Mouse (Mus musculus): ENCODE results near the gene Tdrd7.

Gene Tdrd7

DNA sequence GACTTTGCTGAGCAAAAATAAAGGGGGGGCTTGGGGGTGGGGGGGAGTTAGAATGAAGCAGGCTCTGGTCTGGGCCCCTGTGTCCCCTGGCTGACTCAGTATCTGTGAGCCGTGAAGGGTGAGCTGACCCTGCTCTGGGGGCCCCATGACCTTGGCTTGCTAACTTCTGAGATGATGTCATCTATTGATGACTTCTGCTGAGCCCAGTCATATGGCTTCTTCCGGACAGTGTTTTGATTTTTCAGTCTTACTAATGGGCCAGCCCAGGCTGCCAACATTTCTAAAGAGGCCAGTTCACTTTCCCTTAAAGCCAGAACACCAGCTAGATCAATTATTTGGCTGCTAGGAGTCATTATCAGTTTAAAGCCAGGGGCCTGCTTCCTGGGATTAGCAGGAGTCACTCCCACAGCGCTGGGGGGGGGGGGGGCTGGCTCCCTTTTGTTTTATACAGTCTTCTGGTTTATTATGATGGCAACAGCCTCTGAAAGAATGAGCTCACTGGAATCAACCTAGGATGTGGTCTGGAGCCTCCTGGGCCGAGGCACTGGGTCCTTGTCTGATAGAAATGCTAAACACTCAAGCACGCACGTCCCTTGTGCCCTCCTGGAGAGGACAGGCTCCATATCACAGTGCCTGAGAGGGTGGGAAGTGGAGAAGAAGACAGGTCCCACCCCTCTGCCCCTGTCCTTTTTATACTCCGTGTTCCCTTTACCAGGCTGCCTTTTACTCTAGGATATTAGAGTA lies 76.8 kb downstream of the Tdrd7 start:
- no peak for DNase-seq (ENCODE audit: low spot score)

DNA sequence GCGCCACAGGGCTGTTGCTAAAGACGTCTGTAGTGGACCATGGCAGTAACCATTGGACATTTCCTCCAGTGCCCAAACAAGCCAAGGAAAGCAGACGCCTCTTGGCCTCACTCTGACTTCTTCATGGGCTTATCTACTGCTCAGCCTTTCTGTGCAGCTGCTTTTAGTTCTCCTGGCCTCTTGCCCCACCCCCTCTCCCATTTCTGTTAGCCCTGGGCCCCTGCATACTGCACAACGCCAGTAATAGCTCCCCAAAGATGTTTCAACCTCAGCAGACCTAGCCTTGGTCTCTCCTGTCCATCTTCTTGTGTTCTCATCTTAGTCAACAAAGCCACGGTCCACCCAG lies 77.3 kb downstream of the Tdrd7 start:
- no peak for DNase-seq (ENCODE audit: low spot score)

DNA sequence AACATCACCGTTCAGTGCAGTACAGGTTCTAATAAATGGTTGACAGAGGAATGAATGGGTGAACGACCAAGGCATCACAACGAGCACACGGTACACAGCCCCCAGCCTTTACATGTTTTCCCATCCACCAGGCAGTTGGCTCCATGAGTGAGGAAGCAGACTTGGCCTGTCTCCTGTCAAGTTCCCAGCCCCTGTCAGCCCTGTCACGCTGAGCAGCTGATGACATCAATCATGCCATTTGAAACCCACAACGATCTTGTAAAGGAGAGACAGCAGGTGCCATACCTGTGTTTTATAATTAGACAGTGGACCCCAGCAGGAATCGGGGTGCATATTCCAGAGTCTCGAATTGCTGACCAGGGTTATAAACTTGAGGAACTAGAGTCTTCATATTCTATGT lies 78.2 kb downstream of the Tdrd7 start:
- no peak for DNase-seq (ENCODE audit: low spot score)

DNA sequence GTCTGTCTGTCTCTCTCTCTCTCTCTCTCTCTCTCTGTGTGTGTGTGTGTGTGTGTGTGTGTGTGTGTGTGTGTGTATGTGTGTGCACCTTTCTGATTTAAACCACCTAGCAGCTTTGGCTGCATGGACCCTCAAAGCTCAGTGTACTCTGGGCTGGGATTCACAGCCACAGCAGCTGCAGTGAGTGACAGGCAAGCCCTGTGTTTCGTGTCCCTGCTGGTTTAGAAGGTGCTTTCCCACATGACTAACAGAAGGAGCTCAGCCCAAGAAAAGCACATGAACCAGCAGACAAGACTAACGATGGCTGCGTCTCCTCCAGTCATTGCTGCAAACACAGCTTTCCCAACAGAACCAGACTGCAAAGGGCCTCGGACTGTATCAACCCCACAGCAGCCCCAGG lies 82.8 kb downstream of the Tdrd7 start:
- DNase-seq (ENCODE audit: low spot score), result no peak

DNA sequence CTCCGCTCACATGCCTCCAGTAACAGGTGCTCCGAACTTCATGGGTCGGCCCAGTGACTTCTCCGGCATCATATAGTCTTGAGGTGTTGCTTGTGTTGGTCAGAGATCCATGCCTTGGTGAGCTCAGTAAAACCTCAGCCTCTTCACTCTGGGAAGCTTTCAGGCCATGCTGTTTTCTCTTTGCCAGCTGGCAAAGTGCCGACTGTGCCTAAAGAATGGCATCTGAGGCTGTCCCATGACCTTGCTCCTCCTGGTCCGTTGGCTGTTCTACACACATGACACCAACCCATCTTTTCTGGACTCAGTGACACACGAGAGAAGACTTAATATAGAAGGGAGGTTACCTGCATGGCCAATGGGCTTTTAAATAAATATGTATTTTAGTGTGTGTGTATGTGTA lies 83.3 kb downstream of the Tdrd7 start:
- no peak for DNase-seq (ENCODE audit: low spot score)

DNA sequence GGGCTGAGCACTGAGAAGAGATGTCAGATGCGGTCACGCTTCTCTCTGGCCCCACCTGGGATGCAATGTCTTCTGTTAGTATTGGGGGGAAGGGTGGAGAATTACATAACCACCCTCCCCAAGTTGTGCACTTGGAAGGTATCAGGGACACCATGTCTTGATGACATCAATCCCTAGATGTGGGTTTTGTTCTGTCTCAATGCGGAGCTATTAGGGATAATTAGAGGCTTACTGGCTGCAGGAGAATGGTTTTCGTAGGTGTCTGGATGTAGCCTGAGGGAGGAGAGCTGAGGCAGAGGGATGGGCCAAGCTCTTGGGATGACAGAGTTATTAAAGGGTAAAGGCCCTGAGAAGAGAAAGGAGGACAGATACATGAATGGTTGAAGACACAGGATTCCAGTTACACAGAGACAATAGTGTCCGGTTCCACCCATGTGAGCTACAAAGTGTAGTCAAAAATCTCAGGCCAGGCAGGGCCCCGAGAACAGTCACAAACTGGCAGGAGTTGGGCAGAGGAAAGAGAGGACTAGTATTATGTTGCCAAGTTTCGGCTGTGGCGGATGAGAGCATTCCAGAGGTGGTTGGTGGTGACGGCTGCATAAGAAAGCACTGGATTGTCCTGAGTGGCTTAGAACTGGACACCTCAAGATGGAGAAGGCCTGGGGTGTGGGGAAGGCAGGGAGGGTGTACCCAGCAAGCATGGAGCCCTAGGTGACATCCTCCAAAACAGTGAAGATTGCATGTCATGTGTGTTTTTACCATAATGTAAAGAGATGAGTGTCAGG lies 88.4 kb downstream of the Tdrd7 start:
- DNase-seq (ENCODE audit: low spot score), result no peak

DNA sequence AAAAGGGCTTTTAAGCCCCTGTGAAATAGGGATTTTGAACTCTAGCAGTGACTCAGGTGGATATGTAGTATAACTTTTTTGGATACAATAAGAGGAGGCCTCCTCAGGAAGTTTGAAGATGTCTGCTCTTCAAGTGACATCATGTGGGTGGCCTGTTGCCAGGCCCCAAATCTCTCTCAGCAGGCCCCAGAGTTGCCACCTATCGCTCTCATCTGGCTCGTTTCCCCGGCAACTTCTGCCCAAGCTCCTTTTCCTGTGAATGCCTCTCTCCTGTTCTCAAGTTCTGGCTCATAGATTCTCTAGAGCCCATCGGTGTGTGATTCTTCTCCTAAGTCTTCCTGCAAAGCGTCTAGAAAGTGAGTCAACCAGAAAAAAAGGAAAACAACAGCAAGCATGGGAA lies 91.0 kb downstream of the Tdrd7 start:
- no peak for DNase-seq (ENCODE audit: low spot score)

DNA sequence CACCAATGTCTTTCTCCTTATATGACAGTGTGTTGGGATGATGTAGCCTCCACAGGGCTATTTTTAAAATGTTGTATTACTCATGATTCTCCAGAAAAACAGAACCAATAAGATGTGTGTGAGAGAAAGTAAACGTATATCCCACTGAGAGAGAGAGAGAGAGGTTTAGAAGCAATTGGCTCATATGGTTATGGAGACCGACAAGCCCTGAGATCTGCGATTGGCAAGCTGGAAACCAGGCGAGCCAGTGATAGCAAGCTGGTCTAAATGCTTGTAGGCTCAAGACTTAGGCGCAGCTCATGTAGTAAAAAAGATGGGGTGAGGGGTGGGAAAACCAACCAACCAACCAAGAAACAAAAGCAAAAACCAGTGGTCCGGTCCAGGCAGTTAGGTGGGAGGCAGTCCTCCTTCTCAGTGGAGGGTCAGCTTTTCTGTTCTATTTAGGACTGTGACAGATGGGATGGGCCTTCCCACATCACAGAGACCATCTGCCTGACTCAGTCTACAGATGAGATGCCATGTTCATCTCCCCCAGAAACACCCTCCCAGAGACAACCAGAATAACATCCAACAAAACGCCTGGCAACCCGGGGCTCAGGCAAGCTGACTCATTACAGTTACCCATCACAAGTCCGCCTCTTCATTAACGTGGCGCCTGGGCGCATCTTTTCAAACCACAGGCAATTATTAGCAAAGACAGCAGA lies 96.3 kb downstream of the Tdrd7 start:
- no peak for DNase-seq (ENCODE audit: low spot score)

DNA sequence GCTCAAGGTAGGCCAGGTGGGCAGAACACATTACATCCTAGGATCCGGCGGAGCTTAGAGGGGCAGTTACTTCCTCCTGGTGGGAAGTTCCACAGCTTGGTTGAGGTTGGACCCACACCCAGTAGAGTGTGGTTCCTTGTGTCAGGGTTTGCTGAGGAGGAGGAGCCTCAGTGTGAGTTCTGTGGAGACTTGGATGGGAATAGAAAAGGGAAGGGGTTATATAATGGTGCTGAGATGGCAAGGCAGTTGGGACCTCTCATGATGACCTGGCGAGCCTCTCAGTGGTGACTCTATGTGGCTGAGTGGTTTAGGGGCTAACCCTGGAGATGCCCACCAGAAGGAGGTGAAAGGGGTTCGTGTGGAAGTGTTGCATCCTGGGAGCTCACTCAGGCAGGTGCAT lies 98.7 kb downstream of the Tdrd7 start:
- DNase-seq (ENCODE audit: low spot score), result no peak

DNA sequence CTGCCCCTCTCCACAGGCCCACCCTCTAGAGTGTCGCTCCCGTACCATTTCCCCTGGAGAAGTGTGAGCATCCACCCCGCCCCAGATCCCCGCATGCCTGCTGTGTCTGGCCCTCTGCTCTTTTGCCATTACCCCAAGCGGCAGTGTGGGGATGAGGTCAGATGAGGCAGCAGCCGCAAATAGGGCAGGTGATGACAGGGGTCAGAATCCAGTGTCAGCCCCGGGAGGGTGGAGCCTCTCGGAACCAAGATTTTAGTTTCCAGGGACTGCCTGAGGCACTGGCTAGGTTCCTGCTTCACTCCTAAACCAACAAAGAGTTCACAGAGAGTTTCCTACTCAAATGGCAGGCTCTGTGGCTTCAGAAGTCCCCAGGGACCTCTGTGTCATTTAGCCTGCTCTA lies 99.1 kb downstream of the Tdrd7 start:
- DNase-seq (ENCODE audit: low spot score), result no peak

DNA sequence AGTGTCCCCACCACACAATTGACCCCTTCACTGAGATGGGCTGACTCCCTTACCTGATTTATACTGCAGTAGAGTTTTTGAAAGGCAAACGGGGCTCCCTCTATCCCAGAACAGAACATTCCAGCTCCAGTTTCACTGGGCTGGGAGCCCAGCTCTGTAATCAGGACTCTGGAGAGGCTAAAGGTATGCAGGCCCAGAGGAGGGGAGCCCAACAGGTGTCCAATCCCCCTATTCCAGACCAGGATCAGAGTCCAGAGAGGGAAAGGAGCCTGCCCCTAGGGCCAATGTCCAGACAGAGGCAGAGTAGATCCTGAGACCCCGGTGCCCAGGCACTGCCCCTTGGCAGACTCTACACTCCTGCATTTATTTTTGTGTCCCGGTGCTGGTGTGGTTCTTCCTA lies 99.8 kb downstream of the Tdrd7 start:
- no peak for DNase-seq (ENCODE audit: low spot score)

DNA sequence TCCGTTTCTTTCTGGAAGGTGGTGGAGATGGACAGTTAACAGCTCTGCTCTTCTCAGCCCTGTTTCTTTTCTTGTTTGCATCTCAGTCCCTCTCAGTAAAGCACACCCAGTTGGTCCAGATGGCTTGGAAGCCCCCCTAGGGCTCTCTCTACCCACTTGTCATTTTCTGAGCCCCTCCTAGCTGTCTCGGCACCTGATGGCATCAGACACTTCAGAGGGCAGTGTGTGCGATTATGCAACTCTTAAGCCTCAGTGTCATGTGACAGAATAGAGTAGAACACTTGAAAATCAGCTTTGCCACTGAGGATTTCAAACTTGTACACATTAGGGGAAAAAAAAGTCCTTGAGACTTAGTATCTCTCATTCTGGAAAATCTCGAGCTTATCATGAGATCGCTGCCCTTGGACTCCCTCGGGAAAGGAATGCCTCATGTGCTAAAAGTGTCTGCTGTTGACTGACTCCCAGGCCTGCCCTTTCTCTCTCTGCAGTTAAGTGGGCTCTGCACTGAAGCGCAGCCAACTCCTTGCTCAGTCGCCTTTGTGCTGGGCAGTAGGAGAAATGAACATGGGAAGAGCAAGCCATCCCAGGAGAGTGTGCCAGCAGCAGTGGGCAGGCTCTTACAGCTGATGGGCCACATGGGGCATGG lies 100.7 kb downstream of the Tdrd7 start:
- no peak for DNase-seq (ENCODE audit: low spot score)

DNA sequence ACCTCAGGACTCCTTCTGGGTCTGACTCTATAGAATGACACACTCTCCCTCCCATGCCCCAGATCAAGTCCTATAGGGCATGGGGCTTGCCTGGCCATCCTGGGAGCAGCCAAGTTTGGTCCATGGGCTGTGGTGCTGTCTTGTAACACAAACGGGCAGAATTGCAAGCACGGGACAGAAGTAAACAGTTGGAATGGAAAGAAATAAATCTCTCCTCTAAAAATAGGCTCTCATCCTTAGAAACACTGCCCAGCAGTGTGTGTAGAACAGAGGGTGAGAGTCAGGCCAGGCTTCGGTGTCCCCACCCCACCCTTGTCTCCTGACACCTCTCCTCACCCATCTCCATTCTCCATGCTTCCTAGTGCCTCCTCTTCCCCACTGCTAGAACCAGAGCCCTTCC lies 102.9 kb downstream of the Tdrd7 start:
- no peak for DNase-seq (ENCODE audit: low spot score)

DNA sequence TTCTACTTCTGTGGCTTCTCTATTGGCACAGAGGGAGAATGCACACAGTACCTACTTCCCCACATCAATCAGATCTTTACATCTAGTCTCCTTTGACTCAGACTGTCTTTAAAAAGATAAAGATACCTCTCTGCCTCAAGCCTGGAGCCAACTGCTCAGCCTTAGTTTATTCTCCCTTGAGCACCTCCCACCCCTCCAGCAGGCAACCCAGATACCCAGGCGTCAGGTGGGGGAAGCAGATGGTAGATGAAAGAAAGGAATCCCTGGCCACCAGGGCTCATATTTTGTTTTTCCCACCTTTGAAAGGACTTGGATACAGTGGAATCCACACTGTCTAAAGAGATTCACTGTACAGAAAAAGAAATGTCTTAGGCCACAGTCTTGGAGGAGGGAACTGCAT lies 103.4 kb downstream of the Tdrd7 start:
- DNase-seq (ENCODE audit: low spot score), result no peak

DNA sequence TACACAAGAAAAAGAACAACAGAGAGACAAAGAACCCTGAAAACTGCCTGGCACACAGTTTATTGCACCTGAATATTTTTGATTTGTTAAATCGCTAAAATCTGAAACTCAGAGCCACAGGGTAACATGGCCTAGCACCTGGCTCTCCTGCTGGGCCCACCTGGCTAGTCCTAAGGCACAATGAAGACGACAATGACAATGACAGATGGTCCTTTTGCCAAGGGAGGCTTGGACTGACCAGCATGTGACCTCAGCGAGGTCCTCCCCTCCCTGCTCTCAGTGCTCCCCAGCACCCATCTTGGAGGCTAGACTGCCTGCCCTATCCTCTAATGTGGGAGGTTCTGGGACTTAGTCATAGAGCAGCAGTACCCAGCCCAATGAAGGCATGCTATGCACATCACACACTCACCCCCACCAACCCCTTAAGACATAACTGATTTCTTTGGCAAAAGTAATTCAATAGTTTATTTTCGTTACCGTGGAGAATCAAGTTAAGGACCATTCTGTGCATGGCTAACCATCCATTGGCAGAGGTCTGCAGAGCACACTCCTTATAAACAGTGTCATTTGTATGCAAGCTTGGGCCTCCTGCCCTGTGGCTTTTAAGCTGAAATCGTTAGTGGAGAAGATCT lies 104.8 kb downstream of the Tdrd7 start:
- no peak for DNase-seq (ENCODE audit: low spot score)

DNA sequence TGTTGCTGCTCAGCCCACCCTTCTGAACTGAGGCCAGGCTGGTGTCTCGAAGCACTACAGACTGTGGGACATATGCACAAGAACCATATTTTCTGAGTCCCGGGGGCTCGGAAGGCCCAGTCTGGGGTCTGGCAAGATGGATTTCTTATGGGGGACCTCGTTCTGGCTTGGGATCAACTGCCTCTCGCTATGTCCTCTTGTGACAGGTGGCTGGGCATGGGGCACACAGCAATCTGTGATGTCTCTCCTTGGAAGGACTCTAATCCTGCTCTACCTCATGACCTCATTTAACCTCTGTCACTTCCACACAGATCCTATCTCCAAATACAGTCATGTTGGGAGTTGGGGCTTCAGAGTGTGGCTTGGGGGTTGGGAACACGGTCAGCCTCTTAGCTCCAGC lies 107.5 kb downstream of the Tdrd7 start:
- no peak for DNase-seq (ENCODE audit: low spot score)

DNA sequence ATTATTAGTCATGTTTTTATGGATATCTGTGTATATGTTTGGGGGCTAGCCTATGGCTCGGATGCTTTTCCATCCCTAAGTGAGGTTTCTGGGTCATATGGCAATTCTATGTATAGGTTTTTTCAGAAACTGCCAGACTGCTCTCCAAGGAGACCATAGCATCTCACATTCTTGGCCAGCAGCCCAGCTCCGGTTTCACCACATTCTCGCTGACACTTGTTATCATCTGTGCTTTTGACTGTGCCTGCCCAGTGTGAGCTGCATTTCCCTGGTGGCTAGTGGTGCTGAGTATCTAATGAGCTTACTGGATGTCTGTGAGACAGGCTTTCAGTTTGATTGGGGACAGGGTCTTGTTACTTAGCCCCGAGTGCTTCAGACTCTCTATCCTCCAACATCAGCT lies 108.6 kb downstream of the Tdrd7 start:
- no peak for DNase-seq (ENCODE audit: low spot score)

DNA sequence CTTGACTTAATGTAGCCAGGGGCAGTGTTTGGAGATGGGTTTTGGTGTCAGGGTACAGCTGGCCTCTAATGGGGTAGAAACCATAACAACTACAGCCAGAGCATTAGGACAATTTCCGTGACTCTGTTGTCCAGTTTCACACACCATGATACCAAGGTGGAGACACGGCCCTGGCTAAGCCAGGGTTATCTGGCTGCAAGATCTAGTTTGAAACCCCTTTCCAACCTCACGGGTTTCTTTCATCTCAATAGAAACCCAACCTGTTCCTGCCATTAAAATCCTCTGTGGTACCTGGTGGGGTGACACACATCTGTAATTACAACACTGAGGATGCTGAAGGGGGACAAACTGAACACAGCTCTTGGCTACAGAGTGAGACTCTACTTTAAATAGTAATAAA lies 110.5 kb downstream of the Tdrd7 start:
- DNase-seq (ENCODE audit: low spot score), result no peak

DNA sequence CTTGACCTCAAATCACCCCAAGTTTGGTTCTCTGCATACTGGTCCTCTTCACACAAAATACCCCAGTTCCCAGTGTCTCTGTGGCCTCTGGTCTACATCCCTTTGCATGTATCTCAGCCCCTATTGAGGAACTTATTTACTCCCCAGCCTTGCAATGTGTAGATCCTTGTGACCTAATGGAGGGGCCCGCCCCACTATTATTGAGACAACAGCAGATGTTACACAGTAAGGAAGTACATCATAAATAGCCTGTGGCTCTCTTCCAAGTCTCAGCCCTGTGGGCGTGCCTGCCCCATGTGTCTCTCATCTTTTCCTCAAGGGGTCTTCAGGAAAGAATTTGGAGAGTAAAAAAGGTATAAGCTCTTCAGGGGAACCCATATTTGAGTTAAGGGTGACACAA lies 111.8 kb downstream of the Tdrd7 start:
- no peak for DNase-seq (ENCODE audit: low spot score)

DNA sequence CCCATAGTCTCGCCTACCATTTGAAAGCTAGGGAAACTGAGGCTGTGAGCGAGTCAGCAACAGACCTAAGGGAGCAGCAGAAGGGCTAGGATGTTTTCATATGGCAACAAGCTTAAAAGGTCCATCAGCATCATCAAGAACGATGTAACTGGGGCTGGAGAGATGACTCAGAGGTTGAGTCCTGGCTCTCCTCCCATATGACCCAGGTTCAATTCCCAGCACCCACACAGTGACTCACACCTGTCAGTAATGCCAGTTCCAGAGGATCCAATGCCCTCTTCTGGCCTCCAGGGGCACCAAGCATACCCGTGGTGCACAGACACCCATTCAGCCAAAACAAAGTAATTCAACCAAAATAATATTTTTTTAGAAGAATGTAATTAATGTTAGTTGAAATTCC lies 115.1 kb downstream of the Tdrd7 start:
- no peak for DNase-seq (ENCODE audit: low spot score)

DNA sequence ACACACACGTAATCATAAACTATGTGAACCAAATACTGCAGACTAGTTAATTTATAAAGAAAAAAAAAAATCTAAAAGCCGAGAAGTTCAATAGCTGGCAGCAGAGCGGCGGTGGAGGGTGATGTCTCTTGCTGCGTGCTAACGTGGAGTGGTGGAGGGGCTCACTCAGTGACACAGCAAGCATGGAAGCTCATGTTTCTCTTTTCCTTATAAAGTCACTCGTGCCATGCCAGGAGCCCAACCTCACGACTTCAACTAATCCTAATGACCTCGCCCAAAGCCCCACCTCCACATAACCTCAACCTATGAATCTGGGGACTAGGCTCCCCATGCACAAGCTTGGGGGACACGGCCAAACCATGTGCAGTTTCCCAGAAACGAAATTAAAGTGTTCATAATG lies 117.4 kb downstream of the Tdrd7 start:
- no peak for DNase-seq (ENCODE audit: low spot score)

Measured in ovary, postnatal 36 days (tissue).